Mouse (Mus musculus) embryo, embryonic 10.5 days (tissue): ENCODE measurements around the gene Olfr1249.
"Not testable (repeated sequence)": the region's sequence is repeated elsewhere in the genome, so short reads cannot be mapped to it uniquely, and the experiment has no call there.

Source experiments
- DNase-seq: peaks from one replicate; pipeline ENCODE4 v3.0.0-alpha.2; 2015; ENCODE audit warnings: low spot score

Olfr1249 gene

GRCm38 (mm10) chr2:89634883-89635282 lies at the start of gene Olfr1249:
Olfr1249 (minus strand) TSS chr2:89634983.
- no peak for DNase-seq

GRCm38 (mm10) chr2:89671836-89672235 lies 37.1 kb upstream of the Olfr1249 start, which contains the start of gene Olfr1251:
Olfr1251 (minus strand) TSS chr2:89671936.
- DNase-seq = no peak

GRCm38 (mm10) chr2:89661367-89661766 lies 26.6 kb upstream of the Olfr1249 start, which contains the start of gene Olfr1250:
Olfr1250 (minus strand) TSS chr2:89661467.
- no peak for DNase-seq

GRCm38 (mm10) chr2:89618145-89618544 lies 16.6 kb downstream of the Olfr1249 start, which contains the start of gene Olfr1248:
Olfr1248 (minus strand) TSS chr2:89618245.
- DNase-seq = not testable (repeated sequence)

- no peak for DNase-seq
These were observed 20.8 kb downstream of the Olfr1249 start, which contains the start of gene Olfr1247 for GRCm38 (mm10) chr2:89614030-89614429. Olfr1247 (minus strand) TSS chr2:89614130.

GRCm38 (mm10) chr2:89593057-89593456 lies 41.7 kb downstream of the Olfr1249 start, which contains the start of gene Olfr1246:
Olfr1246 (minus strand) TSS chr2:89593157.
- DNase-seq = no peak
